In genomic region chr2:115375336-115375735, GRCm38 (mm10) we compare ENCODE assay signal across 33 mouse cellular contexts.
DNase-seq lines count a peak whose midpoint lies in the region; ATAC-seq and TF ChIP-seq lines count a peak whose summit lies in the region.
"Had no signal": no experiment of that assay in that cellular context is flagged by ENCODE, and none has a peak within 500 bp of the region (broad histone marks: within the 10 kb centered on the region; RNA-seq: fewer than 3 reads in every experiment).

No protein-coding gene starts in this region.

- DNase-seq in cerebellum, postnatal 10 days, result peak; percentile 10 to 37
- no peak for DNase-seq in cerebellum, adult 11 months
- peak; percentile 31 for DNase-seq in forebrain, postnatal 0 days
- DNase-seq in forebrain, embryonic 11.5 days (ENCODE audit: low spot score), result no peak
- DNase-seq in midbrain, embryonic 11.5 days (ENCODE audit: low spot score, missing footprints), result peak; percentile 49
- DNase-seq in retina, postnatal 7 days (ENCODE audit: low read depth, low spot score), result peak; percentile 16
- DNase-seq: adrenal gland, adult 2 months; adrenal gland, postnatal 36 days; cerebellum, adult 9-10 months; embryo, embryonic 11 days; gastrocnemius, postnatal 25 days; heart, adult 18-20 months; heart, postnatal 36 days; kidney, adult 18-20 months; kidney, postnatal 25 days; liver, embryonic 13.5 days; lung, adult 18-20 months; lung, postnatal 4 days; right cerebral cortex, postnatal 25 days; thymus, postnatal 14 days had no signal

- no peak for TF ChIP-seq CTCF in forebrain, postnatal 0 days (IDR thresholded peaks at IDR 0.05; ENCODE audit: low read depth)

- no peaks in the 10 kb centered on the region for H3K27me3 ChIP-seq in forebrain, postnatal 0 days (ENCODE audit: insufficient read depth, low read length)
- no peaks in the 10 kb centered on the region for H3K27me3 ChIP-seq in forebrain, embryonic 11.5 days (ENCODE audit: control insufficient read depth, insufficient read depth, low read length)
- H3K27me3 ChIP-seq in midbrain, embryonic 11.5 days (ENCODE audit: control insufficient read depth, insufficient read depth, low read length), result no peaks in the 10 kb centered on the region
- H3K27me3 ChIP-seq in midbrain, embryonic 13.5 days, result no peaks in the 10 kb centered on the region
- H3K27me3 ChIP-seq: CH12.LX; embryonic facial prominence, embryonic 13.5 days; kidney, embryonic 15.5 days; limb, embryonic 15.5 days; liver, embryonic 13.5 days; megakaryocyte, embryonic 14.5 days; stomach, embryonic 15.5 days had no signal

- H3K36me3 ChIP-seq in forebrain, postnatal 0 days (ENCODE audit: insufficient read depth), result no peaks in the 10 kb centered on the region
- no peaks in the 10 kb centered on the region for H3K36me3 ChIP-seq in forebrain, embryonic 11.5 days (ENCODE audit: control insufficient read depth, insufficient read depth, low read length)
- no peaks in the 10 kb centered on the region for H3K36me3 ChIP-seq in midbrain, embryonic 11.5 days (ENCODE audit: control insufficient read depth, insufficient read depth, low read length)
- H3K36me3 ChIP-seq in midbrain, embryonic 13.5 days, result no peaks in the 10 kb centered on the region
- H3K36me3 ChIP-seq: embryonic facial prominence, embryonic 13.5 days; hindbrain, embryonic 13.5 days; kidney, embryonic 15.5 days; limb, embryonic 15.5 days; liver, embryonic 13.5 days; neural tube, embryonic 13.5 days; stomach, embryonic 15.5 days had no signal

- H3K9ac ChIP-seq in forebrain, postnatal 0 days, result no peak overlapping the region
- no peak overlapping the region for H3K9ac ChIP-seq in forebrain, embryonic 11.5 days (ENCODE audit: low read length)
- H3K9ac ChIP-seq in midbrain, embryonic 11.5 days (ENCODE audit: low read length), result no peak overlapping the region
- no peak overlapping the region for H3K9ac ChIP-seq in midbrain, embryonic 13.5 days (replicated peaks)
- H3K9ac ChIP-seq: embryonic facial prominence, embryonic 13.5 days; hindbrain, embryonic 13.5 days; kidney, embryonic 15.5 days; limb, embryonic 15.5 days; liver, embryonic 13.5 days; neural tube, embryonic 13.5 days; stomach, embryonic 15.5 days had no signal

- H3K4me3 ChIP-seq in forebrain, postnatal 0 days (ENCODE audit: low read depth, low read length), result no peak overlapping the region
- no peak overlapping the region for H3K4me3 ChIP-seq in forebrain, embryonic 11.5 days (ENCODE audit: low read depth, low read length)
- H3K4me3 ChIP-seq in midbrain, embryonic 11.5 days (ENCODE audit: low read depth, low read length), result no peak overlapping the region
- H3K4me3 ChIP-seq in midbrain, embryonic 13.5 days (replicated peaks), result no peak overlapping the region
- H3K4me3 ChIP-seq: embryonic facial prominence, embryonic 13.5 days; erythroblast, embryonic 14.5 days; hindbrain, embryonic 13.5 days; kidney, embryonic 15.5 days; limb, embryonic 15.5 days; liver, embryonic 13.5 days; megakaryocyte, embryonic 14.5 days; neural tube, embryonic 13.5 days; stomach, embryonic 15.5 days had no signal

- H3K4me1 ChIP-seq in forebrain, postnatal 0 days (ENCODE audit: insufficient read depth), result no peaks in the 10 kb centered on the region
- no peaks in the 10 kb centered on the region for H3K4me1 ChIP-seq in forebrain, embryonic 11.5 days (replicated peaks; ENCODE audit: control insufficient read depth, insufficient read depth, low read length)
- H3K4me1 ChIP-seq in midbrain, embryonic 11.5 days (ENCODE audit: control insufficient read depth, insufficient read depth, low read length), result no peaks in the 10 kb centered on the region
- H3K4me1 ChIP-seq in midbrain, embryonic 13.5 days (replicated peaks), result no peaks in the 10 kb centered on the region
- H3K4me1 ChIP-seq: embryonic facial prominence, embryonic 13.5 days; hindbrain, embryonic 13.5 days; kidney, embryonic 15.5 days; limb, embryonic 15.5 days; liver, embryonic 13.5 days; megakaryocyte, embryonic 14.5 days; neural tube, embryonic 13.5 days; stomach, embryonic 15.5 days had no signal

- peak; percentile 43; the same call in 1 of the 2 replicates for ATAC-seq in forebrain, postnatal 0 days
- no peak for ATAC-seq in forebrain, embryonic 11.5 days (replicated peaks; ENCODE audit: low FRiP score)
- ATAC-seq in midbrain, embryonic 11.5 days (ENCODE audit: low FRiP score), result no peak
- no peak for ATAC-seq in midbrain, embryonic 13.5 days
- ATAC-seq: activated CD4-positive, CD25-positive, alpha-beta regulatory T cell, adult 4 months; lung, postnatal 0 days had no signal

- WGBS in forebrain, postnatal 0 days, result 51% methylated on average over 5 of the region's 5 CpGs
- WGBS in forebrain, embryonic 11.5 days, result 90% methylated on average over 5 of the region's 5 CpGs
- WGBS in midbrain, embryonic 11.5 days, result 92% methylated on average over 5 of the region's 5 CpGs
- 82% methylated on average over 5 of the region's 5 CpGs for WGBS in midbrain, embryonic 13.5 days

- H3K9me3 ChIP-seq in forebrain, postnatal 0 days (ENCODE audit: low read length), result no peaks in the 10 kb centered on the region
- H3K9me3 ChIP-seq in forebrain, embryonic 11.5 days (ENCODE audit: control insufficient read depth, low read length), result no peaks in the 10 kb centered on the region
- no peaks in the 10 kb centered on the region for H3K9me3 ChIP-seq in midbrain, embryonic 11.5 days (ENCODE audit: control insufficient read depth, low read length)
- H3K9me3 ChIP-seq in midbrain, embryonic 13.5 days, result no peaks in the 10 kb centered on the region
- H3K9me3 ChIP-seq: embryonic facial prominence, embryonic 13.5 days; hindbrain, embryonic 13.5 days; kidney, embryonic 15.5 days; limb, embryonic 15.5 days; liver, embryonic 13.5 days; neural tube, embryonic 13.5 days; stomach, embryonic 15.5 days had no signal

- H3K27ac ChIP-seq in forebrain, postnatal 0 days (ENCODE audit: low read depth, low read length), result no peak overlapping the region
- H3K27ac ChIP-seq in forebrain, embryonic 11.5 days (ENCODE audit: low read depth, low read length), result no peak overlapping the region
- no peak overlapping the region for H3K27ac ChIP-seq in midbrain, embryonic 11.5 days (ENCODE audit: low read depth, low read length)
- H3K27ac ChIP-seq in midbrain, embryonic 13.5 days, result no peak overlapping the region
- H3K27ac ChIP-seq: embryonic facial prominence, embryonic 13.5 days; hindbrain, embryonic 13.5 days; kidney, embryonic 15.5 days; limb, embryonic 15.5 days; liver, embryonic 13.5 days; neural tube, embryonic 13.5 days; stomach, embryonic 15.5 days had no signal

- no peak overlapping the region for H3K4me2 ChIP-seq in forebrain, postnatal 0 days (ENCODE audit: low read depth)
- H3K4me2 ChIP-seq in forebrain, embryonic 11.5 days (ENCODE audit: low read depth, low read length, severe bottlenecking), result no peak overlapping the region
- H3K4me2 ChIP-seq in midbrain, embryonic 11.5 days, result no peak overlapping the region
- H3K4me2 ChIP-seq in midbrain, embryonic 13.5 days (replicated peaks), result no peak overlapping the region
- H3K4me2 ChIP-seq: embryonic facial prominence, embryonic 13.5 days; heart, embryonic 11.5 days; hindbrain, embryonic 13.5 days; kidney, embryonic 15.5 days; limb, embryonic 15.5 days; liver, embryonic 13.5 days; neural tube, embryonic 13.5 days; stomach, embryonic 15.5 days had no signal

Comparison
In these comparisons a context has a peak if more than half of its experiments do, and no peak if none do; other contexts are left out.
1. DNase-seq: peak in cerebellum, postnatal 10 days (2 of 2), forebrain, postnatal 0 days (single experiment), midbrain, embryonic 11.5 days (single experiment) and retina, postnatal 7 days (single experiment); none in cerebellum, adult 11 months (single experiment) and forebrain, embryonic 11.5 days (single experiment).